Mouse (Mus musculus) embryonic facial prominence, embryonic 12.5 days (tissue): ENCODE results near the gene Pex16. TPM values are rescaled to one million over a fixed set of nuclear protein-coding genes. Genes with fewer than 3 reads are reported as not detected.

Experiments used
- ATAC-seq: fragments of 200-750 bp; cut with Nextera tagmentation; 2 replicates; pipeline ENCODE4 v1.8.0; 2017; ENCODE audit not compliant: insufficient number of reproducible peaks, insufficient read depth, low FRiP score, low TSS enrichment
- H3K27ac ChIP-seq: fragments of 300-500 bp; sonication (generic); 2 replicates; pipeline ENCODE4 v1.5.1; 2016; ENCODE audit warnings: mild to moderate bottlenecking
- H3K27me3 ChIP-seq: fragments of 300-500 bp; sonication (generic); 2 replicates; pipeline ENCODE4 v1.6.1; 2016; ENCODE audit warnings: mild to moderate bottlenecking, moderate library complexity
- H3K36me3 ChIP-seq: fragments of 300-500 bp; sonication (generic); 2 replicates; pipeline ENCODE4 v1.6.1; 2016; ENCODE audit warnings: mild to moderate bottlenecking
- H3K4me1 ChIP-seq: fragments of 300-500 bp; sonication (generic); 2 replicates; pipeline ENCODE4 v1.6.1; 2016
- H3K4me2 ChIP-seq: fragments of 300-500 bp; sonication (generic); replicated peaks from 2 replicates; pipeline ENCODE4 v1.6.1; 2016; ENCODE audit warnings: mild to moderate bottlenecking, moderate library complexity
- H3K4me3 ChIP-seq: fragments of 300-500 bp; sonication (generic); 2 replicates; pipeline ENCODE4 v1.5.1; 2016; ENCODE audit warnings: mild to moderate bottlenecking
- H3K9ac ChIP-seq: fragments of 300-500 bp; sonication (generic); 2 replicates; pipeline ENCODE4 v1.6.1; 2016; ENCODE audit warnings: mild to moderate bottlenecking, moderate library complexity
- H3K9me3 ChIP-seq: fragments of 300-500 bp; sonication (generic); 2 replicates; pipeline ENCODE4 v1.6.1; 2016; ENCODE audit warnings: mild to moderate bottlenecking, moderate library complexity
- WGBS: fragments of 180-500 bp; shearing (Covaris S2); methylation state at CpG from one replicate; pipeline ENCODE4 v1.1.7; 2016; 5-methylcytosine and 5-hydroxymethylcytosine counted together
- polyA plus RNA-seq: library from polyadenylated mRNA; unstranded; fragments of >200 nt; fragmentation: Nextera tagmentation; extraction: Ambion mirVana; gene quantifications from 2 replicates; pipeline ENCODE4 v1.2.1, GENCODE M21; 2016

Pex16 gene
- polyA plus RNA-seq, 1 experiment from 2014 or later, result 18.4 TPM

DNA sequence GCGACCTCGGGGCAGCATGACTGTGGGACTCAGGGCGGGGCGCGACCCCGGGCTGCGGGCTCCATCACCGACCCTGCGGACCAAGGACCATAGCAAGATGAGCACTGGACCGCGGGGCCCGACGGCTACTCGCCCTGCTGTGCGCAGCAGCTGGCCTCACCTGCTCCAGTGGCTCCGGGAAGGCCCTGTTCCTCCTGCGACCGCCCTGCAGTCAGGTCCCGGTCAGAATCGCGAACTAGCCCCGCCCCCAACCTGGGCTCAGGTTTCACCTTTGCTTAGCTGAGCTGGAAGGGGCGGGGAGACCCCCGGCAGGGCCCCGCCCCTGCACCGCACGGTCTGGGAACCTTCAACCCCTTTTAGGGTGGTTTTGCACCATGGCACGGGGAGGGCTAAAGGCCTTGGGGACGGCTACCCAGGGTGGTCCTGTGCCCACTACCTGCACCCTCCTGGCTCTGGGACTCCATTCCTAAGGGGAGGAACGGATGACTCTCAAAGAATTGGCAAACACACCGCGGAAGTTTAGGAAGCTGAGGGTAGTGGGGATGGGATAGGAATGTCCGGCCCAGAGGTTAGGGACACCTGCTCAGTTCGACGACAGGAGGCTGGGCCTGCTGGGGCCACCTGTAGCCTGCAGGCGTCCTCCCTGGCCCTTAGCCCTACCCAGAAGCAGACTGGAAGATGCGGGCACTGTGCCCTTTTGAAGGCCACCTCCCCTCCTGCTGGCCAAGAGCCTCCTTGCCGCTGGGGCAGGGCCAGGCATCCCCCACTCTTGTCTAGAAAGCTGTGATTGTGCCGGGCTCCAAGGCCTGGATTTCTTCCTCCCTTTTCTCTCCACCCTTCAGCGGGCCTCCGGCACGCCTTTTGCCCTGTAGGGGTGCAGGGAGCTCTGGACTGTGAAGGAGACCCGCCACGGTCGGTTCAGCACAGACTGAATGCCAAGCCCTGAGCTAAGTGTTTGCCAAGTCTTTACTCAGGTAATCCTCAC lies 3.4 kb upstream of the Pex16 start:
- peaks cover 35% of the 10 kb centered on the region for H3K4me1 ChIP-seq
- H3K9ac ChIP-seq, result peak overlapping the region; percentile 52; the same call in 1 of the 2 replicates
- no peaks in the 10 kb centered on the region for H3K9me3 ChIP-seq
- H3K36me3 ChIP-seq, result peaks cover 7% of the 10 kb centered on the region; the same call in 1 of the 2 replicates
- peak overlapping the region; percentile 43 for H3K4me3 ChIP-seq
- peaks cover 33% of the 10 kb centered on the region for H3K27me3 ChIP-seq
- WGBS, result 2% methylated on average over 45 of the region's 45 CpGs
- H3K4me2 ChIP-seq, result peak overlapping the region; percentile 90
- H3K27ac ChIP-seq, result peak overlapping the region; percentile 37; the same call in 1 of the 2 replicates
- no peak for ATAC-seq

DNA sequence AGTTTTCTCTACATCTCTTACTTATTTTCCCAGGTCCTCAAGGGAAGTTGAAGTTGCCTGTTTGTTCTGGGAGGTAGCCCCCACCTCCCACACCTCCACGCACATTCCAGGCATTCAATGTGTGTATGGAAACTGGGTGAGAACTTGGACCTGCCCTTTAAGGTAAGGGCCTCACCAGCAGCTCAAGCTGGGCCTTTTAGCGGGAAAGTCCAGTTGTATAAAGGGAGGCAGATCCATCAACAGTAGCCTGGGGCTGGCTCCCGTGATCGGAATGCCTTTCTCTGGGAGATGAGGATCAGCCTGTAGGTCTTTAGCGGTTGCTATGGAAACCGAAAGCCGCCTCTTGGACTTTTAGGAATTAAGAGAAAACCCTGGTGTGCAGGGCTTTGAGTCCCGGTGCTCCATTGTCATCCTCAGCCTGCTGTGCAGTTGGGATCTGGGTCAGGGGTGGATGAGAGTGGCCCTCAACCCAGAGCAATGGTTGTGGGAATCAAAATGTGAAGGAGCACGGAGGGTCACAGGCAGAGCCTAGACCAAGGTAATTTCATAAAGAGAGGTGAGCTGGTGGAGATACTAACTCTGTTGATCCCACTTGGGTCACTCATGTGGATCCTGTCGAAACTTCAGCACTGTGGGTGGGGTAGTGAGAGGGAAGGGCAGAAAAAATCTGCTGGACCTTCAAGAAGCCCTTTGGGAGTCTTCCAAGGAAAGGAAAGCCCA lies 2.3 kb upstream of the Pex16 start:
- no peak overlapping the region for H3K4me2 ChIP-seq
- H3K36me3 ChIP-seq, result no peaks in the 10 kb centered on the region
- H3K27ac ChIP-seq, result peak overlapping the region; percentile 12; the same call in 1 of the 2 replicates
- H3K27me3 ChIP-seq, result peaks cover 33% of the 10 kb centered on the region
- no peak overlapping the region for H3K9ac ChIP-seq
- no peak for ATAC-seq
- peaks cover 39% of the 10 kb centered on the region for H3K4me1 ChIP-seq
- H3K4me3 ChIP-seq, result no peak overlapping the region
- WGBS, result 11% methylated on average over 10 of the region's 10 CpGs
- no peaks in the 10 kb centered on the region for H3K9me3 ChIP-seq

DNA sequence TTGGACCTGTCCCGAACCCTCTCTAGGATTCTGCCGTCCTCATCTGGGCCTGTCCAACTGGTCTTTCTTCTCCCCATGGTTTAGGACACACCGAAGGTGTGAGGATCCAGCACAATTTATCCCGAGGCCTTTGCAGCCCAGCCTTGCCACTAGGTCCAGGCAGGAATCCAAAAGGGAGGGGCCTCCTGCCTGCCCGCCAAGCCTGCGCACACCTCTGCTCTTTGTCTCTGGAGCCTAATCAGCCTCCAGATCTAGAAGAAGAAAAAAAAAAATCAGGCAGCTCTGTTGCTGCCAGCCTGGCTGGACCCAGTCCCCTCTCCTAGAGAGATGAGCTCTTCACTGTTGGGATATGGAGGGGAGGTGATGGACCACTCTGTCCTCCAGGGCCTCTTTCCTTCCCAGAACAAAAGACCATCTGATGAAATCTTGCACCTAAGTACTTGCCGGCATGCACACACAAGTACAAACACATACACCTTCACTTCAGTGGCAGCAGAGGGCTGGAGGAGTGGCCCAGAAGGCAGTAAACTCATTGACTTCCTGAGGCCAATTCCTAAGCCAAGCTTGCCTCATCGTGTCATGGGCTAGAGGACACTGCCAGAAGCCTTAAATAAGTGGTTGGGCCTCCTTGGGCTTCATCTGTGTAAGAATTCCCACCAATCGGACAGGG lies 1.6 kb upstream of the Pex16 start:
- no peak overlapping the region for H3K9ac ChIP-seq
- H3K36me3 ChIP-seq, result 0 out of 2 replicates have a peak, but pooled peaks cover 4% of the 10 kb centered on the region
- peaks cover 39% of the 10 kb centered on the region for H3K4me1 ChIP-seq
- ATAC-seq, result no peak
- no peaks in the 10 kb centered on the region for H3K9me3 ChIP-seq
- WGBS, result 41% methylated on average over 9 of the region's 9 CpGs
- no peak overlapping the region for H3K4me2 ChIP-seq
- peak overlapping the region; percentile 60; the same call in 1 of the 2 replicates for H3K27ac ChIP-seq
- peaks cover 33% of the 10 kb centered on the region for H3K27me3 ChIP-seq
- H3K4me3 ChIP-seq, result no peak overlapping the region

- Histone ChIP-seq H3K9me3 (no peaks in the 10 kb centered on the region), H3K4me3 (0 out of 2 replicates have a peak overlapping the region, but pooled peaks have one; percentile 71), H3K4me1 (peaks cover 39% of the 10 kb centered on the region), H3K27ac (peak overlapping the region; percentile 60; the same call in 1 of the 2 replicates), H3K4me2 (no peak overlapping the region), H3K9ac (no peak overlapping the region), H3K27me3 (peaks cover 33% of the 10 kb centered on the region), H3K36me3 (peaks cover 9% of the 10 kb centered on the region; the same call in 1 of the 2 replicates)
- WGBS, result 78% methylated on average over 11 of the region's 11 CpGs
- no peak for ATAC-seq
These were observed 1.1 kb upstream of the Pex16 start for GRCm38 (mm10) chr2:92373437-92373813.

GRCm38 (mm10) chr2:92375099-92375623 lies 685 bp downstream of the Pex16 start:
- H3K4me2 ChIP-seq, result peak overlapping the region; percentile 90
- H3K36me3 ChIP-seq, result peaks cover 26% of the 10 kb centered on the region
- peak overlapping the region; percentile 71 for H3K4me3 ChIP-seq
- peaks cover 21% of the 10 kb centered on the region for H3K27me3 ChIP-seq
- peaks cover 35% of the 10 kb centered on the region for H3K4me1 ChIP-seq
- peak overlapping the region; percentile 73 for H3K9ac ChIP-seq
- ATAC-seq, result peak; percentile 93
- under 1% methylated on average over 29 of the region's 29 CpGs for WGBS
- no peaks in the 10 kb centered on the region for H3K9me3 ChIP-seq
- peak overlapping the region; percentile 88 for H3K27ac ChIP-seq

DNA sequence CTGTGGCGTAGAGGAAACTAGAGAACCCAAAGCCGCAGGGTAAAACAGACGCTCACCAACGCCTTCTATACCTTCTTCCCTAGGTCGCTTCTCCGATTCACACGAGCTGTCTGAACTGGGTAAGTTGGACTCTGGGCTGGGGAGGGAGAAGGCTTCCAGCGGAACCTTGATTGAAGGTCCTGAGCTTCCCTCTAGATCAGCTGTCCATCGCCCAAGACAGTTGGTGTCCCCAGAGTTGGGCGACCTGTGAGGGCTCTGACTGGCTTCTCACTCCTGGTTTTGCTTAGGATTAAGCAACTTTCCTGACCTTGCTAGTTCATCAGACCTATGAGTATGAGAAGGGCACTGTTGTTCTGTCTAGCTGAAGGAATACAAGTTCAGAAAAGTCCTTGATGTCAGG lies 1.3 kb downstream of the Pex16 start:
- Histone ChIP-seq H3K4me2 (peak overlapping the region; percentile 90), H3K4me3 (peak overlapping the region; percentile 71), H3K36me3 (peaks cover 31% of the 10 kb centered on the region), H3K27me3 (peaks cover 14% of the 10 kb centered on the region), H3K9me3 (no peaks in the 10 kb centered on the region), H3K27ac (no peak overlapping the region), H3K4me1 (peaks cover 29% of the 10 kb centered on the region), H3K9ac (peak overlapping the region; percentile 73)
- no peak for ATAC-seq
- 10% methylated on average over 10 of the region's 10 CpGs for WGBS

- peaks cover 25% of the 10 kb centered on the region for H3K4me1 ChIP-seq
- H3K27me3 ChIP-seq, result peaks cover 11% of the 10 kb centered on the region
- H3K9me3 ChIP-seq, result no peaks in the 10 kb centered on the region
- H3K27ac ChIP-seq, result no peak overlapping the region
- H3K4me3 ChIP-seq, result peak overlapping the region; percentile 71
- no peak for ATAC-seq
- H3K9ac ChIP-seq, result peak overlapping the region; percentile 73; the same call in 1 of the 2 replicates
- peak overlapping the region; percentile 90 for H3K4me2 ChIP-seq
- 90% methylated on average over 6 of the region's 6 CpGs for WGBS
- peaks cover 36% of the 10 kb centered on the region for H3K36me3 ChIP-seq
These were observed 1.8 kb downstream of the Pex16 start for GRCm38 (mm10) chr2:92376300-92376699.

DNA sequence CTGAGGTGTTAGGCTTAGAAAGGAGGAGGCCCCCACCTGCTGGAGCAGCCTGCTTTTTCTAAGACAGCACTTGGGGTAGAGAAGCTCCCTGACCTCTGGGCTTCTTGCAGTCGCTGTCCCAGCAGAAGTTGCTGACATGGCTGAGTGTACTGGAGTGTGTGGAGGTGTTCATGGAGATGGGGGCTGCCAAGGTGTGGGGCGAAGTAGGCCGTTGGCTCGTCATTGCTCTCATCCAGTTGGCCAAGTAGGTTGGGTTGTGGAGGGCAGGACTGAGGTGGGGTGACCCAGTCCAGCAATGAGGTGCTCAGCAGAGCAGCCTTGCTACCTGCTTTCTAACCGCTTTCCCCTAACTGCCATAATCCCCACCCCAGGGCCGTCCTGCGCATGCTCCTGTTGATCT lies 2.8 kb downstream of the Pex16 start:
- Histone ChIP-seq H3K4me1 (peaks cover 15% of the 10 kb centered on the region), H3K4me2 (no peak overlapping the region), H3K9me3 (no peaks in the 10 kb centered on the region), H3K9ac (no peak overlapping the region), H3K27ac (no peak overlapping the region), H3K4me3 (no peak overlapping the region), H3K27me3 (peaks cover under 1% of the 10 kb centered on the region), H3K36me3 (peaks cover 46% of the 10 kb centered on the region)
- ATAC-seq, result no peak
- 90% methylated on average over 7 of the region's 7 CpGs for WGBS

DNA sequence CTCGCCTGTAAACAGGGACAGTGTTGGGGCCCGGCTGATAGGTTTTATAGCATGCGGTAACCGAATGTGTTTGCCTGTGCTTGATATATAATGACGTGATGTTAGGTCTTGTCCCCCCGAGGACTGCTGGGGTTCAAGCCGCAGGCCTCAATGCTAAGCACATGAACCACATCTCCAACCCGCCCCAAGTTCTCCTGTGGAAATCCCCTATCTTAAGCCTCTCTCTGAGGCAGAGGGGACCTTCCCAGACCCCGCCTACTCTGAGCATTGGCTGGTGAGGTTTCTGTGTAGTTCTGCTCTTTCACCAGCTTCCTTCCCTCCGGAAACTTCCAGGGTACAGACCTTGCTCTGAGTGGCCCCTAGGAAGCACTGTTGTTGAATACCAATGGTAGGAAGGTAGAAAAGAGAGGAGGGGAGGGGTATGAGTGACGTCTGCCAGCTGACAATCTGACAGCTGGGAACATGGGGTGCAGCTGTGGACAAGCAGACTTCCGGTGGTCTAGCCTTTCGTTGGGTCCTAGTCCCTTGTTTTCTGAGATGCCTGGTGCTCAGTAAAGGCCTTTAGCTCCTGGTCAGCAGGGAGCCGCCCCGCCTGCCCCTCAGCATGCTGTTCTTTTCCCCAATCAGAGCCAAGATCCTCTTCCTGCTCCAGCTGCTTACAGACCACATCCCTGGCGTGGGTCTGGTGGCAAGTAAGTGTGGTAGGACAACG lies 5.5 kb downstream of the Pex16 start:
- no peaks in the 10 kb centered on the region for H3K9me3 ChIP-seq
- ATAC-seq, result no peak
- no peak overlapping the region for H3K27ac ChIP-seq
- no peak overlapping the region for H3K4me2 ChIP-seq
- peaks cover 71% of the 10 kb centered on the region for H3K36me3 ChIP-seq
- no peak overlapping the region for H3K4me3 ChIP-seq
- 79% methylated on average over 17 of the region's 17 CpGs for WGBS
- H3K4me1 ChIP-seq, result peaks cover 9% of the 10 kb centered on the region
- no peaks in the 10 kb centered on the region for H3K27me3 ChIP-seq
- no peak overlapping the region for H3K9ac ChIP-seq

DNA sequence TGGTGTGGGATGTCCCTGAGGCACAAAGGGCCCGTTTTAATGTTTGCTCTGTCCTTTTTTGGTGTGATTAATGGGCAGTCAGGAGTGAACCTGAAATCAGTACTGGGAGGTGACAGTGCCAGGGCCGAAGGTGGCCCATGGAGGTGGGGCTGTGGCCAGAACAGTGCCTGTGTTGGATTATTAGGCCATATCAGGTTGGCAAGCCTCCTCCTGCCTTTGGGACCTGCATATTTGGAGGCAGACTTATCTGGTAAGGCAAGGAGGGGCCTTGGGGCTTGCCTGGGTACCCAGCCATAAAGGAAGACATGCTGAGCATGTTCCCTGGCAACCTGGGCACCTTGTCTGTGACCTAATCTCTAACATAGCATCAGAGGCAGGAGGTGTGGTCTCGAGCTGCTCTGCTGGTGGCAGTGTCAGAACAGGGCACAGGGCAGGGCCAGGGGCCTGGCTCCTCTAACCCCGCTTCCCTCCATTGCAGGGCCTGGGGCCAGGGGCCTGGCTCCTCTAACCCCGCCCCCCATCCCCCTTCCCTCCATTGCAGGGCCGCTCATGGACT lies 6.1 kb downstream of the Pex16 start:
- Histone ChIP-seq H3K27ac (no peak overlapping the region), H3K9me3 (no peaks in the 10 kb centered on the region), H3K9ac (no peak overlapping the region), H3K36me3 (peaks cover 77% of the 10 kb centered on the region), H3K4me1 (peaks cover 9% of the 10 kb centered on the region), H3K4me2 (no peak overlapping the region), H3K4me3 (no peak overlapping the region), H3K27me3 (no peaks in the 10 kb centered on the region)
- 70% methylated on average over 6 of the region's 6 CpGs for WGBS
- ATAC-seq, result no peak
